Mouse (Mus musculus) liver, adult 2 months (tissue): ENCODE results near the gene Yars. TPM values are rescaled to one million over a fixed set of nuclear protein-coding genes. Genes with fewer than 3 reads are reported as not detected.

Experiments used
- DNase-seq: peaks from one replicate; pipeline ENCODE4 v3.0.0-alpha.2; 2011; ENCODE audit warnings: low read depth, low spot score; ENCODE audit errors: extremely low read depth
- H3K27ac ChIP-seq: fragments of 200-500 bp; replicated peaks from 2 replicates; pipeline ENCODE4 v1.5.1; 2012; ENCODE audit warnings: low read depth, mild to moderate bottlenecking, control low read depth, inconsistent platforms, low read length; ENCODE audit not compliant: insufficient read depth
- H3K27me3 ChIP-seq: fragments of 200-500 bp; 2 replicates; pipeline ENCODE4 v1.6.1; 2012; ENCODE audit warnings: mild to moderate bottlenecking, moderate library complexity, low read length, inconsistent platforms; ENCODE audit not compliant: control insufficient read depth, insufficient read depth
- H3K36me3 ChIP-seq: fragments of 200-500 bp; 2 replicates; pipeline ENCODE4 v1.6.1; 2012; ENCODE audit warnings: low read length, inconsistent platforms; ENCODE audit not compliant: control insufficient read depth, insufficient read depth
- H3K4me1 ChIP-seq: fragments of 200-500 bp; 2 replicates; pipeline ENCODE4 v1.6.1; 2011; ENCODE audit warnings: low read length; ENCODE audit not compliant: control insufficient read depth, insufficient read depth
- H3K4me3 ChIP-seq: fragments of 200-500 bp; 2 replicates; pipeline ENCODE4 v1.5.1; 2011; ENCODE audit warnings: low read depth, mild to moderate bottlenecking, control low read depth, low read length, moderate library complexity; ENCODE audit not compliant: insufficient read depth
- H3K79me2 ChIP-seq: fragments of 200-500 bp; 2 replicates; pipeline ENCODE4 v1.6.1; 2012; ENCODE audit warnings: inconsistent platforms, mild to moderate bottlenecking, low read length, moderate library complexity; ENCODE audit not compliant: control insufficient read depth, insufficient read depth
- H3K9ac ChIP-seq: fragments of 200-500 bp; 2 replicates; pipeline ENCODE4 v1.6.1; 2012; ENCODE audit warnings: low read depth, mild to moderate bottlenecking, control low read depth, inconsistent platforms, low read length
- CTCF ChIP-seq: fragments of 200-500 bp; IDR thresholded peaks from 2 replicates; pipeline ENCODE4 v1.5.1; 2011; ENCODE audit warnings: low read depth, low read length, control low read depth
- POLR2A ChIP-seq: fragments of 200-500 bp; IDR thresholded peaks from 2 replicates; pipeline ENCODE4 v1.6.1; 2011; ENCODE audit warnings: low read length, control low read depth; ENCODE audit not compliant: insufficient read depth; ENCODE audit errors: extremely low read depth
- WGBS: fragments of 180-500 bp; shearing (Covaris S2); methylation state at CpG from one replicate; pipeline ENCODE4 v1.1.7; 2018; 5-methylcytosine and 5-hydroxymethylcytosine counted together
- polyA plus RNA-seq: library from polyadenylated mRNA; depleted of rRNA; stranded (reverse); fragments of >200 nt; gene quantifications from 2 replicates; pipeline ENCODE4 v1.2.3, GENCODE M21; 2012
- total RNA-seq: library from RNA; depleted of rRNA; stranded (reverse); fragments of >200 nt; gene quantifications from 2 replicates; pipeline ENCODE4 v1.2.3, GENCODE M21; 2014

Yars gene
- total and polyA plus RNA-seq, 2 experiments: 15.3 to 18.5 TPM

DNA sequence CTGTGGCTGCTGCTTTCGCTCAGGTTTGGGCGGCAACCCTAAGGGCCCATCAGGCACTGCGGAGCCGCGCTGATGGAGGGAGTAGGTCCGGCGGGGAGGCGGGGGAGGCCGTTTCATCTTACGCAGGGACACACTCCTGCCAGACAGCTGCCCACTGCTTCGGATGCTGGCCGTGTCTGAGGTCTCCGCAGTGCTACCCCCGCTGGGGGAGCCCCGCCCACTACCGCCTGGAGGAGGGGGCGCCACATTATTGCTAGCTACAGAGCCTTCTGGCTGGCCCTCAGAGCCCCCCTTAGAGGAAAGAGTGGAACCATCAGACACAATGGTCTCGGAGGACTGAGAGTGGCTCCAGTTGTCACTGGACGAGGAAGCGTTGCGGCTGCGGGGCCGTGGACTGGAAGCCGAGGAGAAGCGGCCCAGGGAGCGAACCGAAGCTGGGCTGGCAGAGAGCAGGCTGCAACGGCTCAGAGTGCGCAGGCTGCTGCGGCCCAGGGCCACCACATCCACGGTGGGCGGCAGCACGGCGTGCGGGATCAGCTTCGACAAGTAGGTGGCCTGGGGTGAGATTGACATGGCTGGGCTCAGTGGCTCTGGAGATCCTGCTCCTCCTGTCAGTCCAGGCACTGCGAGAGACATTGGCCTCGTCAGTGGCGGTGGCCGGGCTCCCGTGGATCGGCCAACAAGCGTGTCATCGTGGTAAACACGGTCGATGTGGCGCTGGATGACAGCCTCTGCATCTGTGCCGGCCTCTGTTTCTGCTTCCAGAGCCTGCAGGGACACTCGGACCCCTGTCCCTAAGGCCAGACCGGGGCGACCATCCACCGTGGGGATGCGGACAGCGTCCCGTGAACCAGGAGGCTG, 34.1 kb downstream of the Yars start:
- H3K4me3 ChIP-seq: no peak overlapping the region

DNA sequence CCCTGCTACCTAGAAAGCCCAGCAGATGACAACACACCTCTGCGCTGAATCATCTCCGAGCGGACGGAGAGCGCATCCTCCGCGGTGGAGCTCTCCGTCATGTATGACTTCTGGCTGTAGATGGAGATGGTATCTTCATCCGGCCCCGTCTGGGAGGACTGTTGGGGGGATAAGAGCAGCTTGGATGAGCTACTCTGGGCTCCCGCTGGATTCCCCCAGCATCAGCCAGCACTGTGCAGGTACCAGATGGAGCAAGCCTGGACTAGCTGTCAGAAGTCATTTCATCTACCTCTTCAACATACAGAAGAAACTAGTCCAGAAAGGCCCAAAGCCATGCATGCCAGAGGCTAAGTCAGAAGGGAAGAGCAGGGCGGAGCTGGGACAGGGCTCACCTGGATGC, 35.8 kb downstream of the Yars start:
- H3K27me3 ChIP-seq: no peaks in the 10 kb centered on the region

More for the DNA sequence above, 34.1 kb downstream of the Yars start:
- no peak for DNase-seq
- Histone ChIP-seq H3K4me1 (no peaks in the 10 kb centered on the region; the same call in 1 of the 2 replicates), H3K27ac (no peak overlapping the region), H3K9ac (no peak overlapping the region), H3K36me3 (peaks cover 30% of the 10 kb centered on the region), H3K79me2 (peaks cover 9% of the 10 kb centered on the region; the same call in 1 of the 2 replicates), H3K27me3 (no peaks in the 10 kb centered on the region)
- TF ChIP-seq POLR2A (no peak), CTCF (no peak)
- 81% methylated on average over 55 of the region's 55 CpGs for WGBS

GRCm38 (mm10) chr4:129226441-129226963, 36.9 kb downstream of the Yars start:
- peaks cover 6% of the 10 kb centered on the region for H3K4me1 ChIP-seq

More for the DNA sequence above, 35.8 kb downstream of the Yars start:
- TF ChIP-seq CTCF (no peak), POLR2A (no peak)
- 97% methylated on average over 12 of the region's 12 CpGs for WGBS
- peaks cover 2% of the 10 kb centered on the region; the same call in 1 of the 2 replicates for H3K4me1 ChIP-seq
- H3K4me3 ChIP-seq: no peak overlapping the region
- DNase-seq: no peak
- H3K9ac ChIP-seq: no peak overlapping the region
- peaks cover 13% of the 10 kb centered on the region; the same call in 1 of the 2 replicates for H3K79me2 ChIP-seq
- H3K27ac ChIP-seq: no peak overlapping the region
- H3K36me3 ChIP-seq: peaks cover 23% of the 10 kb centered on the region

GRCm38 (mm10) chr4:129227170-129227984, 37.8 kb downstream of the Yars start:
- no peak overlapping the region for H3K4me3 ChIP-seq
- H3K79me2 ChIP-seq: peaks cover 33% of the 10 kb centered on the region
- H3K27ac ChIP-seq: no peak overlapping the region
- peaks cover 12% of the 10 kb centered on the region for H3K36me3 ChIP-seq
- DNase-seq: no peak
- WGBS: 57% methylated on average over 22 of the region's 22 CpGs
- no peak for TF ChIP-seq POLR2A
- TF ChIP-seq CTCF: no peak
- no peak overlapping the region for H3K9ac ChIP-seq
- H3K27me3 ChIP-seq: no peaks in the 10 kb centered on the region
- H3K4me1 ChIP-seq: peaks cover 14% of the 10 kb centered on the region

More at GRCm38 (mm10) chr4:129226441-129226963, 36.9 kb downstream of the Yars start:
- TF ChIP-seq CTCF (no peak), POLR2A (no peak)
- Histone ChIP-seq H3K27ac (no peak overlapping the region), H3K36me3 (peaks cover 15% of the 10 kb centered on the region), H3K79me2 (peaks cover 25% of the 10 kb centered on the region), H3K27me3 (no peaks in the 10 kb centered on the region), H3K4me3 (no peak overlapping the region), H3K9ac (no peak overlapping the region)
- DNase-seq: no peak
- 54% methylated on average over 5 of the region's 5 CpGs for WGBS

DNA sequence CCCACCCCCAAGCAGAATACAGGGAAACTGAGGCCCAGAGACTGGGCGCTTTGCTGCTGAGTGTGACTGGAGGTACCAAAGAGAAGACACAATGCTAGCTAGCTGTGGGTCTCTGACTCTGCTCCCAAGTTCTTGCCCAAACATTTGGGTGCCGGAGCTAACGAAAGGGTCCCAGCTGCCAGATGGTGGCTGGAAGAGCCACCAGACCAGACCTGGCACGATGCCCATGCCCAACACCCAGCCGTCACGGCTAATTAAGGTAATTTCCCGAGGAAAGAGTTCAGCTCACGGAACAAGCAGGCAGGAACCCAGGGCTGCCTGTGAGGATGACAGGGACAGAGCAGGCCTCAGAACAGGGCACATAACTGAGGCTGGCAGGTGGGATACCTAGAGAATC, 38.4 kb downstream of the Yars start:
- no peaks in the 10 kb centered on the region for H3K27me3 ChIP-seq
- 61% methylated on average over 8 of the region's 8 CpGs for WGBS

More for the DNA sequence above, 38.4 kb downstream of the Yars start:
- no peak for TF ChIP-seq POLR2A
- TF ChIP-seq CTCF: no peak
- DNase-seq: no peak
- H3K27ac ChIP-seq: no peak overlapping the region
- H3K4me1 ChIP-seq: peaks cover 15% of the 10 kb centered on the region
- peaks cover 12% of the 10 kb centered on the region for H3K36me3 ChIP-seq
- H3K4me3 ChIP-seq: no peak overlapping the region
- H3K9ac ChIP-seq: no peak overlapping the region
- H3K79me2 ChIP-seq: peaks cover 38% of the 10 kb centered on the region
